Mouse (Mus musculus) T-helper 1 cell (primary cell): ENCODE results near the gene Zbtb38.
"Not testable (repeated sequence)": the region's sequence is repeated elsewhere in the genome, so short reads cannot be mapped to it uniquely, and the experiment has no call there.

Source experiments
- in situ Hi-C: fragments of 300-600 bp; cut with MboI, MseI; formaldehyde crosslinking; loops from one replicate; pipeline ENCODE4 v1.15.1; 2025; ENCODE audit warnings: high pct_unique_total_duplicates

Gene Zbtb38

GRCm38 (mm10) chr9:96684165-96684792 lies 68.4 kb downstream of the Zbtb38 start:
- in situ Hi-C loops = no loop called here

GRCm38 (mm10) chr9:96678611-96679010 lies 74.0 kb downstream of the Zbtb38 start:
- in situ Hi-C loops = no loop called here

- in situ Hi-C loops = not testable (repeated sequence)
These were observed 74.9 kb downstream of the Zbtb38 start for GRCm38 (mm10) chr9:96677711-96678110.

- in situ Hi-C loops = no loop called here
These were observed 76.0 kb downstream of the Zbtb38 start for GRCm38 (mm10) chr9:96676671-96677070.

GRCm38 (mm10) chr9:96675763-96676640 lies 76.6 kb downstream of the Zbtb38 start:
- in situ Hi-C loops = no loop called here

- in situ Hi-C loops = no loop called here
These were observed 77.4 kb downstream of the Zbtb38 start for GRCm38 (mm10) chr9:96675071-96675762.

- in situ Hi-C loops = loop anchor here (5.0 kb wide), 1 partner anchor 143 kb away; no protein-coding TSS in a partner anchor
These were observed 78.3 kb downstream of the Zbtb38 start for GRCm38 (mm10) chr9:96674301-96674700.

GRCm38 (mm10) chr9:96672466-96672865 lies 80.2 kb downstream of the Zbtb38 start:
- in situ Hi-C loops = loop anchor here (5.0 kb wide), 1 partner anchor 145 kb away; no protein-coding TSS in a partner anchor

- in situ Hi-C loops = loop anchor here (5.0 kb wide), 1 partner anchor 146 kb away; no protein-coding TSS in a partner anchor
These were observed 81.4 kb downstream of the Zbtb38 start for GRCm38 (mm10) chr9:96671249-96671648.

- in situ Hi-C loops = loop anchor here (5.0 to 10.0 kb wide), 2 partner anchors 147 to 1505 kb away; no protein-coding TSS in a partner anchor
These were observed 82.8 kb downstream of the Zbtb38 start for GRCm38 (mm10) chr9:96669877-96670276.

GRCm38 (mm10) chr9:96668628-96669027 lies 84.0 kb downstream of the Zbtb38 start:
- in situ Hi-C loops = loop anchor here (10.0 kb wide), 1 partner anchor 1506 kb away; no protein-coding TSS in a partner anchor

- in situ Hi-C loops = loop anchor here (10.0 kb wide), 1 partner anchor 1514 kb away; no protein-coding TSS in a partner anchor
These were observed 92.0 kb downstream of the Zbtb38 start for GRCm38 (mm10) chr9:96660510-96661244.

GRCm38 (mm10) chr9:96659801-96660200 lies 92.8 kb downstream of the Zbtb38 start:
- in situ Hi-C loops = loop anchor here (10.0 kb wide), 1 partner anchor 1515 kb away; no protein-coding TSS in a partner anchor

GRCm38 (mm10) chr9:96653538-96653937 lies 99.1 kb downstream of the Zbtb38 start:
- in situ Hi-C loops = loop anchor here (5.0 kb wide), 1 partner anchor 86 kb away; no protein-coding TSS in a partner anchor

GRCm38 (mm10) chr9:96652763-96653162 lies 99.9 kb downstream of the Zbtb38 start:
- in situ Hi-C loops = loop anchor here (5.0 kb wide), 1 partner anchor 85 kb away; no protein-coding TSS in a partner anchor

- in situ Hi-C loops = loop anchor here (5.0 kb wide), 1 partner anchor 84 kb away; no protein-coding TSS in a partner anchor
These were observed 101.8 kb downstream of the Zbtb38 start for GRCm38 (mm10) chr9:96650807-96651206.

- in situ Hi-C loops = loop anchor here (5.0 kb wide), 1 partner anchor 83 kb away; no protein-coding TSS in a partner anchor
These were observed 102.7 kb downstream of the Zbtb38 start for GRCm38 (mm10) chr9:96649924-96650323.

GRCm38 (mm10) chr9:96649362-96649761 lies 103.3 kb downstream of the Zbtb38 start:
- in situ Hi-C loops = no loop called here

GRCm38 (mm10) chr9:96646668-96647295 lies 105.8 kb downstream of the Zbtb38 start:
- in situ Hi-C loops = no loop called here

- in situ Hi-C loops = no loop called here
These were observed 107.8 kb downstream of the Zbtb38 start for GRCm38 (mm10) chr9:96644840-96645239.
